Mouse (Mus musculus): ENCODE measurements around the gene Smdt1.
A peak's percentile ranks its signal among the peaks of the same experiment; 100 is the strongest.
"Not testable (repeated sequence)": the region's sequence is repeated elsewhere in the genome, so short reads cannot be mapped to it uniquely, and the experiment has no call there.

Smdt1 gene

GRCm38 (mm10) chr15:82343368-82344287, 4.9 kb downstream of the Smdt1 start:
- DNase-seq (ENCODE audit: low read depth, low spot score): no peak

GRCm38 (mm10) chr15:82344971-82345370, 6.2 kb downstream of the Smdt1 start:
- DNase-seq (ENCODE audit: low read depth, low spot score): no peak

GRCm38 (mm10) chr15:82345820-82346470, 7.2 kb downstream of the Smdt1 start:
- peak; percentile 99 for DNase-seq (ENCODE audit: low read depth, low spot score)

- DNase-seq (ENCODE audit: low read depth, low spot score): no peak
Measured at GRCm38 (mm10) chr15:82346580-82347302, 8.0 kb downstream of the Smdt1 start.

- no peak for DNase-seq (ENCODE audit: low read depth, low spot score)
Measured at GRCm38 (mm10) chr15:82347303-82347676, 8.5 kb downstream of the Smdt1 start.

- no peak for DNase-seq (ENCODE audit: low read depth, low spot score)
Measured at GRCm38 (mm10) chr15:82347852-82348251, 9.1 kb downstream of the Smdt1 start.

GRCm38 (mm10) chr15:82348258-82348998, 9.7 kb downstream of the Smdt1 start:
- no peak for DNase-seq (ENCODE audit: low read depth, low spot score)

GRCm38 (mm10) chr15:82348999-82349341, 10.2 kb downstream of the Smdt1 start:
- no peak for DNase-seq (ENCODE audit: low read depth, low spot score)

GRCm38 (mm10) chr15:82350349-82350748, 11.6 kb downstream of the Smdt1 start:
- DNase-seq (ENCODE audit: low read depth, low spot score): no peak

- DNase-seq (ENCODE audit: low read depth, low spot score): no peak
Measured at GRCm38 (mm10) chr15:82351480-82351879, 12.7 kb downstream of the Smdt1 start.

- peak; percentile 50 for DNase-seq (ENCODE audit: low read depth, low spot score)
Measured at GRCm38 (mm10) chr15:82353078-82353744, 14.5 kb downstream of the Smdt1 start.

- no peak for DNase-seq (ENCODE audit: low read depth, low spot score)
Measured at GRCm38 (mm10) chr15:82353745-82354113, 15.0 kb downstream of the Smdt1 start.

GRCm38 (mm10) chr15:82354126-82354945, 15.6 kb downstream of the Smdt1 start, which contains the start of gene Ndufa6:
Gene Ndufa6 (minus strand): TSS chr15:82354322.
- DNase-seq (ENCODE audit: low read depth, low spot score): peak; percentile 99

GRCm38 (mm10) chr15:82358431-82359260, 19.9 kb downstream of the Smdt1 start:
- no peak for DNase-seq (ENCODE audit: low read depth, low spot score)

- DNase-seq (ENCODE audit: low read depth, low spot score): peak; percentile 62
Measured at GRCm38 (mm10) chr15:82361459-82362018, 22.8 kb downstream of the Smdt1 start.

- no peak for DNase-seq (ENCODE audit: low read depth, low spot score)
Measured at GRCm38 (mm10) chr15:82362234-82362633, 23.5 kb downstream of the Smdt1 start.

- not testable (repeated sequence) for DNase-seq (ENCODE audit: low read depth, low spot score)
Measured at GRCm38 (mm10) chr15:82363801-82364200, 25.0 kb downstream of the Smdt1 start.

- not testable (repeated sequence) for DNase-seq (ENCODE audit: low read depth, low spot score)
Measured at GRCm38 (mm10) chr15:82364561-82364960, 25.8 kb downstream of the Smdt1 start.

- no peak for DNase-seq (ENCODE audit: low read depth, low spot score)
Measured at GRCm38 (mm10) chr15:82368146-82368545, 29.4 kb downstream of the Smdt1 start.

All from ZHBTc4 (cell line).